Mouse (Mus musculus): ENCODE results near the gene Srp68.

Srp68 gene

DNA sequence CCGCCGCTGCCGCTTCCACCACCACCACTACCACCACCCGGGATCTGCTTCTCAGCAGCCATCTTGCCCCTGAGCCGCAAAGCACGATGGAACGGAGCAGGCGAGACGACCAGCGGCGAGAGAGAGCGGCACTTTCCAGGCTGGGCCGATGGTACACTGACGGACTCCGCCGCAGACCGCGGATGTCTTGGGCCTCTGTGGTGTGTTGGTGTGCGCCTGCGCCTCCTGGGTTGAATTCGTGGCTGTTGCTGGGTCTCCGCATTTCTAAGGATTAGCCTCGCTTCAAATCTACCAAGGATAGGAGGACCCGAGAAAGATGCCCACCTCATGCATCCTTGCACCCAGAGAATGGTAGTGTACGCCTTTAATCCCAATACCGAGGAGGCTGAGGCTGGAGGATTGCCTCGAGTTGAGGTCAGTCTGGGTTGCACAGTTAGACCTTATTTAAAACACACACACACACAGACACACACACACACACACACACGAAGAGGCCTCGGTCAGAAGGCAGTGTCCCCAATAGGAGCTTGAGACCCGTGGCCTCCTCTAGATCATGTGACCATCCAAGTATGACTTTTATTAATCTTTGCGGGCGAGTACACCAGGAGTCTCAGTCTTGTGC lies at the start of gene Srp68:
TSS of gene Srp68 (minus strand) at position 173 of the 622 bp plus-strand sequence.
- peak; percentile 85 for DNase-seq (ENCODE audit: low read depth)

DNA sequence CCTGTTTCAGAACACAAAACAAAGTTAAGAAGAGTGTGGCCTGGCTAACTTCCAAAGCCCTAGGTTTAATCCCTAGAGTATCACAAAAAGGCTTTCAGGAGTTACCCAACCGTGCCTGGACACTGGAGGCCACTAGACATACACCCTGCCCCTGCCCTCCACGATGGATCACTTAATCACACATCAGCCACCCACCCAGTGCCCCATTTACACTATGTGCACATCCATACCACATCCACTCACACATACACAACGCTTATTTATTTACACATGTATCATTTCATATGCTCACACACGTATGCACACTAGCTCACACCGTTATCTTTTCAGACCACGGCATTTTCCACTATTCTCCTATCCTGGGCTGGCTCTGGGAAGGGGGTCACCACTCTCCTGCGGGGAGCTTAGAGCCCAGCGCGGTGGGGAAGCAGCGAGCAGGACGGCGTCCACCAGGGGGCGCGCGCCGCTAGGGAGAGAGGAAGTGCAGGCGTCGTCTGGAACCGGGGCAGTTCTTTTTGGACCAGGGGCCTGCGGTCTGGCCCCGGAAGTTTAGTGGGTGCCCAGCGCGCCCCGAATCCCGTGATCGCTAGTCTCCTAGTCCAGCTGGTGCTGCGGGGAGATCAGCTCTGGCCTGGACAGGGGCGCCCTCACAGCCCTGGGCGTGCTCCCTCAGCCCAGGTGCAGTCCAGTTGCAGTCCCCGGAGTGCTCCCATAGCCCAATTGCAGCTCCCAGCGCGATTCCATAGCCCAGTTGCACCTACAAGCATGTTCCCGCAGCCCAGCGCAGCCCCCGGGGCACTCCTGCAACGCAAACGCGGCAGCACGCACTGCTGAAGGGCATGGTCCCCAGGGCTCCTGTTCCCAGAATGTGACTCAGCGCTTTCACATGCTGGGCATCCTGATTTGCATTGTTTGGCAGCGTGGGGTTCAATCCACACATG lies 45.0 kb upstream of the Srp68 start:
- DNase-seq (ENCODE audit: low read depth) = peak; percentile 58

DNA sequence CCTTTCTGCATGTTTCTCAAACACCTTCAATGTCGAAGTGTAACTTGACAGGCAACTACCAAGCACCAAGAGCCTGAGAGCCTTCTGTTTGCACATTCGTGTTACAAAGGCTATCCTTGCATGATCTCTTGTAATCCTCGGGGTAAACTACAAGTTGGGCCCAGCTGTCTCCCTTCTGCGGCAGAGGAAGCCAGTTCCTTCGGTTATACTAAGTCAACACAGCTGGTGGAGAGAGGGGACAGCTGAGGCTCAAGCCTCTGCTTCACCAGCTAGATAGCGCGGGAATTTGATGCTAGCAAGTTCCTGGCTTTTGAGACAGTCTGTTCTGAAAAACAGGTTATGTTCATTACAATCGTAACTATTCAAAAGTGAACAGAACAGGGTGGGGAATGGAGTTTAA lies 38.3 kb upstream of the Srp68 start:
- no peak for DNase-seq (ENCODE audit: low read depth)

DNA sequence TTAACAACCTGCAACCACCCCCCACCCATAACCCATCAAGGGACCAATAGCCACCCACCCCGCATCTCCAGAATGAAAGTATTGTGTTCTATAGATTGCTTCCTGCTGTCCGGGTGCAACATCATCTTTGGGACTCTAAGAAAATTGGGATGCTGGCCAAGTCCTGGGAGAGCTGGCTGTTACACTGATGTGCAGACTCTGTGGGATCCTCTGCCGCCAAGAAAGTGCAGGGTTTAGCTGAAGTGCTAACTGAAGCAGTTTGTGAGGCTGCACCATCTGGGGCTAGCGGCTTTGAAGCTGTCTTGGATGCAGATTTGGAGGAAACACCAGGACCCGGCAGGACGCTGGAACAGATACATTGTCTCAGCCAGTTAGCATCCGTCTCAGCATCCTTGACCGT lies 37.2 kb upstream of the Srp68 start:
- no peak for DNase-seq (ENCODE audit: low read depth)

DNA sequence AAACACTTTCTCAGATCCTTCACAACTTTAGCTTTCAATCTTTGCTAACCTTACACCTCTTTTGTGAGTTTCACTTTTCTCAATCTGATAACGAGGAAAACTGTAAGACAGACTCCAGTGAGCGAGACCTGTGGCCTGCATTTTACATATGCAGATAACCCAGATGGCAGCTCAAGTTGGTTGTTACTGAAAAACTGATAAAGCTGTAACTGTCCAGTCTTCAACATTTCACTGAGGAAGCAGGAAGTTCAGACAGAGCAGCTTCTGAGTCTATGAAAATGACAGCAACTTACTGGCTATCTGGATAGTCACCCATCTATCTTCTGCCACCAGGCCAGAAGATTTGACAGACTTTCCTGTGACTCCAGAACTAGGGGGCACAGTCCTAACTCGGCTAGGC lies 35.6 kb upstream of the Srp68 start:
- no peak for DNase-seq (ENCODE audit: low read depth)

DNA sequence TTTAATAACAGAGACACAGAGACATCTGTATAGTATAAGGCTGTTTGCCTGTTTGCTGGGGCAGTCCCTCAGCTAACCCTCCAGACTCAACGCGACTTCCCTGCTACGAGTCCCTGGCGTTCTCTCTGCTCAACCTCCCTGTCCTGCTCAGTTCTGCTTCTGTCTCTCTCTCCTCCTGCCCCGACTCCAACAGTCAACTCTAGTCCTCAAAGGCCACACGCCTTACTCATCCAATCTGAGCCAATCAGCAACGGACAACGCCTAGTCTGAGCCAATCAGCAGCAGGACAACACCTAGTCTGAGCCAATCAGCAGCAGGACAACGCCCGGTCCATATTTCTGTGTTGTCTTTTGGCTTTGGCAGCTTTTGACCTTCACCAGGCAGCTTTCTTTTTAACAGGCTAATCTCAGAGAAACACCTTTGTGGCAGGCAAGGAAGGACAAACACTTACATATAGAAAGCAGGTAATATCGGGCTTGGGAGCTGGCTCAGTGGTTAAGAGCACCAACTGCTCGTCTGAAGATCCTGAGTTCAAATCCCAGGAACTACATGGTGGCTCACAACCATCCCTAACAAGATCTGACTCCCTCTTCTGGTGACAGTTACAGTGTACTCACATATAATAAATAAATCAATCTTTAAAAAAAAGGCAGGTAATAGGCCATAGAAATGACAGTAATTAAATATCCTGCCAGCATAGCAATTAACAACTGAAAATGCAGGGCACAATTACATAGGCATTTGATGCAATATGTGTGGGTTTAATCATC lies 33.9 kb upstream of the Srp68 start:
- no peak for DNase-seq (ENCODE audit: low read depth)

DNA sequence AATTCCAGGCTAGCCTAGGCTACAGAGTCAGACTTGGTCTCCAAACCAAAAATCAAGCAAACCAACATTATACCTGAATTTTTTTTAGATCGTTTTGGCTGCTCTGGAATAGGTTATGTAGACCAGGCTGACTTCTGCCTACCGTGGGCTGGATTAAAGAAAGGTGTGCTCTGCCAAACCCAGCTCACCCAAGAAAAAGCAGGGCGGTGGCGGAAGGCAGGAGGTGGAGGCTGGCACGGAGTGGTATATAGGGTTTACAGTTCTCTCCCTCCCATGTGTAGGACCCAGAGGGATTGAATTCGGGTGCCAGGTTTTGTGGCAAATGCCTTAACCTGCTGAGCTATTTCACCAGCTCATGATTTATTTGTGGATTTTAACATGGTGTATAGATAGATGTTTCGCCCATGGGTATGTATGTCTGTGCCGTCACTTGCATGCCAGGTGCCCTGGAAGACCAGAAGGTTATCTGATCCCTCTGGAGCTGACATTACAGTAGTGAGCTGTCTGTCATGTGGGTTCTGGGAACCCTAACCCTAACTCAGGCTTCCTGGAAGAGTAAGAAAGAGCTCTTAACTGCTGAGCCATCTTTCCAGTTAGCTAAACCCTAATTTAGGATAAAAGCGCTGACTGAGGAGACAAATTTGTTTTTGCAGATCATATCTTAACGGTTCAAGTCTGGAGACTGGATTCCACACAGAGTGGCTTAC lies 33.2 kb upstream of the Srp68 start, which contains the start of gene Exoc7:
TSS of gene Exoc7 (minus strand) at position 215 of the 707 bp plus-strand sequence.
- DNase-seq (ENCODE audit: low read depth) = no peak

DNA sequence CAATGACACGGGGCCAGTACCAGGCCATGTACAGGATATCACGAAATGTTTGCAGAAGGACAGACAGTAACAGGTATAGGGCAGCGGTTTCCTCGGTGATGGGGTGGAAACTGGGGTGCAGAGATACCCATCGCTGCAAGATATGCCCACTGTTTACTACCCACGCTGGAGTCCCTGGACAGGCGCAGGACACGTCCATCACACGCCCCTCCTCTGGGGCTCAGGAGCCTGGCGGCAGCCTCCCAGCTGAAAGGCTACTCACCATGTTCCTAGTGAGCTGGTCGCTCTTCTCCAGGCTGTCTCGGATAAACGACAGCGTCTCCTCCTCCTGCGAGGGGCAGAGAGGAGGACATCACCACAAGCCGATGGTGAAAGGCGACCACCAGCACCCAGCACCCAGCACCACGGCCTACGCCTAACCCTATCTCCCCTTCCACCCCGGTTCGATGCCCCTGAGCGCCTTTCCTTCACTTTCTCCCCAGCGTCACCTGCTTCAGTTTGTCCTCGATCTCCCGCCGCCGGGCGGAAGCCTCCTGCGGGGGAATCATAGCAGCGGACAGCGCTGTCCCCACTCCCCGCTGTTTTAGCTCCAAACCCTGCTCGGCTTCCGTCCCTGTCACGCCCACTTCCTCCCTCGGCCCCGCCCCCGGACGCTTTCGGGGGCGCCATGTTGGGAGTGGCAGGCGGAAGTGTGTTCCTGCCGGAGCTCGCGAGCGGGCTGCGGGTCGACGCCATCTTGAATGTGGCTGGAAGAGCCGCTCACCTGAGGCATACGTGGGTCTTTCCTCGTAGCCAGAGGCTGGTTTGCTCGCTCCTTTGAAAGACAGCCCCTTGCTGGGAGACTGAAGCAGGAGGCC lies 32.3 kb upstream of the Srp68 start:
- peak; percentile 96 for DNase-seq (ENCODE audit: low read depth)

DNA sequence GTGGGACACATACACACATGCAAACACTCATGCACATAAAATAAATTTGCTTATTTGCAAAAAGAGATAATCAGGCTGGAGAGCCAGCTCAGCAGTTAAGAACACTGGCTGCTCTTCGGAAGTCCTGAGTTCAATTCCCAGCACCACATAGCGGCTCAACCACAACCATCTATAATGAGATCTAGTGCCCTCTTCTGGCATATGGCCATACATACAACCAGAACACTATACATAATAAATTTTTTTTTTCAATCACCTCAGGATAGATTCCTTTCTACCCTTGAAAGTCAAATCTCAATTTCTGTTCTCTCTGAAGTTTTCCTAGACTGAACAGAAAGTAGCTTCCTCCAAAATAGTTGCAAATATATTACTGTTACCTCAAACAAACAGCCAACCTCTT lies 31.4 kb upstream of the Srp68 start:
- DNase-seq (ENCODE audit: low read depth) = no peak

DNA sequence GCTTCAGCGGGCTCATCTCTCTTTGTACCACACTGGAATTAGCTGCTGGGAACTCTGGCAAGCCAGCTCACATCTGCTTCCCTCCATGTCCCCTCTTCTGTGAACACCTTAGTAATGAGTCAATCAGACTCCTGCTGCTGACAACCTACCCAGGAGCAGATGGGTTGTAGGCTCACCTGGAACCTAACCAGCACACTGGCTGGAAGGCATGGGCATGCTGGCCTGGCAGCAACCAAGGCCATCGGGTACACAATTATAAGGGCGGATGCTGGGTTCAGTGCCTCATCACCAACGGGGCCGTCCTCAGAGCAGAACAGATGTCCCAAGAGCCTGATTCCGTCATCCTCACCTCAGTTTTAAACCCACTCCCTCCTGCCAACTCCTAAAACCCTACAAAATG lies 24.6 kb upstream of the Srp68 start:
- DNase-seq (ENCODE audit: low read depth) = no peak

DNA sequence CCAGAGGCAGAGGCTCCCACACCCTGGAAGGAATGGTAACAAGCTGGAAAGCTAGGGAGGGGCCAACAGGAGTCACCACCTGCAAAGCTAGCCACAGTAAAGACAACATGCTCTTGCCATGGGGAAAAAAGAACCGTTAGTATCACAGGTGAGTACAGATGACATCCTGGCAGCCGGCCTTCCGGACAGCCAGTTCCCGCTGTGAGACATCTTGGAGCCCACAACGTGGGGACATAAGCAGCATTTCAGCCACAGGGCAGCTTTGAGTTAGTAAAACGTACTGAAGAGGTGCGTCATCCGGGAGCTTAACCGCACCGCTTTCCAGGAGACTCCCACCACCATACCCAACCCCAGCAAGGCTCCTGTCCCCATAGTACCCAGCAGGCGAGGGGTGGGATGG lies 24.2 kb upstream of the Srp68 start:
- DNase-seq (ENCODE audit: low read depth) = no peak

DNA sequence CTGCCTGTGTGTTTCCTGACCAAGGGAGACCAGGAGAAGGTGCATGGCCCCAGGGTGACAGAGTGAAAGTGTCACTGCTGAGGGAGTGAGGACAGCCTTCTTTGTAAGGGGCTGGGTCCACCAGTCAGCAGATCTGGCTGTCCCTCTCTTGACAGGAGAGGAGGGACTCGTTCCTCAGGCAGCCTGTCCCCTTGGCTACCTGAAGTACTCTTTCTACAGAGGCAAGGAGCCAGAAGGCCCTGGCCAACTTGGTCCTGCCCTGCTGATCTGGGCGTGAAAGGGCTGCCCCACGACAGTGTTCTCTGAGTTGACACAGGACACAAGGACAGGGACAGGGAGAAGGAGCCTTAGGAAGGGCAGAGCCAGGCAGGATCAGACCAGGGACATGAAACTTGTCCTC lies 23.0 kb upstream of the Srp68 start:
- DNase-seq (ENCODE audit: low read depth) = no peak

DNA sequence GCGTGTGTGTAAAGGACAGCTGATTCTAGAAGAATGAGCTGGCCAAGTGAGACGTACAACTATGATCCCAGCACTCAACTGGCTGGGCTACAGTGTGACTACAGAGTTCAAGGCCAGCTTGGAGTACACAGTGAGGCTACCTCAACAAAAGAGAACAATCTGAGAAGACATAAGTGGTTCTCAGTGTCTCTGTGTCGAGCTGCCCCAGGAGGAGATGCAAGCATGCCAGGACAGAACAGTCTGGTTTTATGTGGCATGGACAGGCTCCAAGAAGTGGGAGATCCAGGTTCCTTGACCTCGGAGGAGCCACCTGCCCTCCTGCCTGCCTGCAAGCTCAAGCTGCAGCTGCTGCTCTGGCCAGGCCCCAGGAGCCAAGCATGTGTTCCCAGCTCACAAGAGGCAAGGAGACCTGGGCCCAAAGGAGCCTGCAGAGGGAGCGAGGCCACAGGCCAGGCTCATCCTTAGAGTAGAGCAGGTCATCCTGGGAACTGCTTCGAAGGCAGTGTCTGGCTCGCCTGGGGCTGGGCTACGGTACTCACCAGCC lies 22.2 kb upstream of the Srp68 start:
- no peak for DNase-seq (ENCODE audit: low read depth)

DNA sequence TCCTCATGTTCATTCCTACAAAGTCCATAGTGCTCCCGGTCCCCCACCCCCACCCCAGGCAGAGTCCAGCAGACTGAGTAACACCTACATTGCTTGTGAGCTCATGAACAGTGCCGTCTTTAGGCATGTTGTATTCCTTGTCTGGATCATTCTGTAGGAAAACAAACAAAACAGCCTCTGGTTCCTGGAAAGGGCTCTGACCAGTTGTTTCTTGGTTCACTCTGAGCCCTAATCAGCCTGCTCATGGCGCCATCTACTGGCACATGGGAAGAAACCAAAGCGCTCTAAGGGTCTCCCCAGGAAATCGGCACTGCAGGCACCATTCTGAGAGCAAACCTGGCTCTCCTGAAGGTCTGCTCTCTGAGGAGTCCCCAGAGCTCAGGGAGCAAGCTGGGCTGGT lies 20.3 kb upstream of the Srp68 start:
- DNase-seq (ENCODE audit: low read depth) = peak; percentile 74

DNA sequence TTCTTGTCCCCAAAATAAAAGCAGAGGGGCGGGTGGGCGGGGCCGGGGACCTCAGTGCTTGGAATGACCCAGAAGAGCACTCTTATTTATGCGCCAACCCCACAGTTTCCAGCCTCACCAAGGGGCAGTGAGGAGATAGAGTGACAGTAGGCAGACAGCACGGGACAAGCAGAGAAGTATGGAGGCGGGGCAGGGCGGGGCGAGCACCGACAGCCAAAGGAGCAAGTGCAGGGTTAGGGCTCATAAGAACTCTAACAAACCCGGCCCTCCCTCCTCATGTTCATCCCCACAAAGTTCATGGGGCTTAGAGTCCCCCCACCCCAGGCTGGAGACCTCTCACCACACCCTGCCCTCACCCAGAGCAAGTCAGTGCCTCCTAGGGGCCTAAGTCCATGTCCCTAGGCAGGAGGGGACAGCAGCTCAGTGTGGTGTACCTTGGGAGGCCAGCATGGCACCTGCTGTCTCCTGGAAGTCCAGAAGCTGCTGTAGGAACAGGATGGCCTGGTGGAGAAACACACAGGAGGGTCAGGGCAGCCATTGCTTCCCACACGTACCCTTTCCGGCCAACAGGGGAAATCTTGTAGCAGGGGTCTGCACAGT lies 19.6 kb upstream of the Srp68 start:
- DNase-seq (ENCODE audit: low read depth) = no peak

DNA sequence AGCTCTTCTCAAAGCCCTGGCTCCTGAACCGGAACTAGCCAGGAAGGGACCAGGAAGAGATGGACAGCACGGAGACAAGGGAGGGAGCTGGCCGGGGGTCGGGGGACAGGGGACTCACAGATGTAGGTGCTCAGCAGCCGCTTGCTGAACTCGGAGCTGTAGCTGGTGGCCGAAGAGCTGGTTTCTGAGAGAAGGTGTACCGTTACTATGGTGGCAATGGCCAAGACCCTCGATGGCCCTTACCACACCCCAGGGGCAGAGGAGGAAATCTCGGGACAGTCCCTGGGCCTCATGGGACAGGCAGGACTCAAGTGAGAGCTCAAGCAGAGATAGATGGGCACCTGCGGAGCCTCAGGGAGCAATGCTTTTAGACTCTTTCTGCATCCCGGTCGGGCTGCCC lies 18.4 kb upstream of the Srp68 start:
- DNase-seq (ENCODE audit: low read depth) = no peak

DNA sequence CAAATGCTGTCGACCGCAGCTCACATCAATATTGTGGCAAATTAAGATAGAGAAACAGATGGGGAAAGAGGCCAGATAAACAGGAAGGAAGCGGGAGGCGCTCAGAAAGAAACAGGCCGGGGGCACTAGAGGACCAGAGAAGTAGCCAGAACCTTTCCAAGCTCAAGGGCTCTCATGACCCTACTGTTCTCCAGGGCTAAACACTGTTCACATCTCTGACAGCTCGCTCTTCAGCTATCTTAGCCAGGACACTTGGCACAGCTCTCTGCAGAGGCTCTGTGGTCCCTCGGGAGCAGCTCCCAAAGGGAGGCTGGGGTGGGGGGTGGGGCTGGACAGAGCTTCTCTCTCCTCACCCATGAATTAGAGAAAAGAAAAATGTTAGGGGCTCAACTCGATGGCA lies 16.5 kb upstream of the Srp68 start:
- no peak for DNase-seq (ENCODE audit: low read depth)

DNA sequence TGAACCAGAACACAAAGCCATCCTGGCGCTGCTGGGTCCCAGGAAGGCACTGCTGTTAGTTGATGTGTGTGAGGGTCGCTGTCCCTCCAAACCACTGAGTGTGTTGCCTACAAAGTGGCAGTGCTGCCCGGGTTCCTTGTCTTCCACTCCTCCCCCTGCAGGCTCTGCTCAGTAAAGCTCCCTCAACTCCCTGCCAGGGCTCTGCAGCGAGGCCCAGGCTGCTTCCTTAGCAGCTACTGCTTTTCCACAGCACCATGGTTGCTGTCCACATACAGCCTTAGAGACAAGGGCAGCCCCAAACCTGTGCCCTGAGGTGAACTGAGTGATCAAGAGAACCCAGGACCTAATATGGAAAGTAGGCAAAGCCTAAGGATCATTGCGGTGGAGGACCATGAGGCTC lies 13.3 kb upstream of the Srp68 start:
- DNase-seq (ENCODE audit: low read depth) = no peak

DNA sequence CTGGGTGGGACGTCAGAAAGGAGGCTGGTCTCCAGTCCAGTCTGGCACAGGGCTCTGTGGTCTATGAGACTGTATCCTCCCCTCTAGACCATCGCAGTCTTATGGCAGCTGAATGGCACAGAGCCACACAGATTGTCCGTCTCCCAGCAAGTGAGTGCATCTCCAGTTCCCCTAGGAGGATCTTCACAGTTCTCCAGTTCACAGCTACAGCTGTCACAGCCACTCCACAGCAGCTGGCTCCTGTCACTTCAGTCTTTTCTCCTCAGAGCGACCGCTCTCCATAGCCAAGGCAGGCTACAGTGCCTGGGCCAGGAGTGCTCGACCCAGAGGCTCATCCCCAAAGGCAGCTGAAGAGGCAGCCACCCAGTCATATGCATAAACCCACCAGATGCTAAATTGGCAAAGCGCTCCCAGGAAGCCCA lies 11.8 kb upstream of the Srp68 start:
- no peak for DNase-seq (ENCODE audit: low read depth)

DNA sequence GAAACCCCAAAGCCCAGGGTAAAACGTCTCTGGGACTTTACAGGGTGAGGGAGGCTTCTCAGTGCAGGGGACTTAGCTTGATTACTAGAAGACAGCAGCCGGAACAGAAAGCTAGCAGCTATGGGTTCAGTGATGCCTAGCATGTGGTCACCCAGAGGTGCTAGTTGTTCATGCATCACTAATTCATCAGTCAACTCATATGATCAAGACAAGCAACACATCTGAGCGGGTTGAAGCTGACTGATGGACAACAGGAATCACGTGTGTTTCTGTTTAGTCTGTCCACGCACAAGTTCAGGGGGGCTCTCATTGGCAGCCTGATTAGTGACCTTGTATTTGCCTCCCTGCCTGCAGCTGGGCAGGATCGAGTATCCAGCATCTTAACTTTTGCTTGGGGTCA lies 10.0 kb upstream of the Srp68 start:
- no peak for DNase-seq (ENCODE audit: low read depth)
